Mouse (Mus musculus) adrenal gland, postnatal 14 days (tissue): ENCODE measurements around the gene Gm17571. TPM values are rescaled to one million over a fixed set of nuclear protein-coding genes. Genes with fewer than 3 reads are reported as not detected.

Source experiments
- DNase-seq: peaks from one replicate; pipeline ENCODE4 v3.0.0; 2021; ENCODE audit warnings: mixed read lengths
- total RNA-seq: library from RNA; stranded (reverse); gene quantifications from 2 replicates; pipeline ENCODE4 v1.2.3, GENCODE M21; 2021

Gm17571 gene
- total RNA-seq, 1 experiment from 2014 or later: not detected

GRCm38 (mm10) chr9:13454651-13455123 is 8.1 kb upstream of the Gm17571 start:
- no peak for DNase-seq

GRCm38 (mm10) chr9:13448716-13449115 is 2.2 kb upstream of the Gm17571 start:
- no peak for DNase-seq

- DNase-seq: no peak
These were observed 317 bp downstream of the Gm17571 start for GRCm38 (mm10) chr9:13446236-13446635.

GRCm38 (mm10) chr9:13443484-13444211 is 2.9 kb downstream of the Gm17571 start:
- no peak for DNase-seq

GRCm38 (mm10) chr9:13442012-13442735 is 4.4 kb downstream of the Gm17571 start:
- DNase-seq: peak; percentile 21

GRCm38 (mm10) chr9:13440911-13441310 is 5.6 kb downstream of the Gm17571 start:
- no peak for DNase-seq

- peak; percentile 68 for DNase-seq
These were observed 13.0 kb downstream of the Gm17571 start for GRCm38 (mm10) chr9:13433501-13434090.

- DNase-seq: no peak
These were observed 14.9 kb downstream of the Gm17571 start for GRCm38 (mm10) chr9:13431646-13432045.

- DNase-seq: no peak
These were observed 15.8 kb downstream of the Gm17571 start for GRCm38 (mm10) chr9:13430744-13431143.

- peak; percentile 15 for DNase-seq
These were observed 16.3 kb downstream of the Gm17571 start for GRCm38 (mm10) chr9:13430302-13430701.

GRCm38 (mm10) chr9:13429477-13430125 is 17.0 kb downstream of the Gm17571 start:
- no peak for DNase-seq

GRCm38 (mm10) chr9:13425031-13425940 is 21.3 kb downstream of the Gm17571 start:
- peak; percentile 85 for DNase-seq

- no peak for DNase-seq
These were observed 32.3 kb downstream of the Gm17571 start for GRCm38 (mm10) chr9:13414230-13414766.

Other genes starting within 250 kb of the Gm17571 start
- gene Jrkl, start 200.9 kb downstream of the Gm17571 start, total RNA-seq: 7.4 and 8.7 TPM in 2 replicates
- gene Ccdc82, start 199.8 kb downstream of the Gm17571 start, total RNA-seq: 15.7 and 19.3 TPM in 2 replicates
- gene Maml2, start 148.8 kb downstream of the Gm17571 start, total RNA-seq: 6.1 and 10.2 TPM in 2 replicates